Mouse (Mus musculus): ENCODE measurements around the gene Elmo1. TPM values are rescaled to one million over a fixed set of nuclear protein-coding genes. Genes with fewer than 3 reads are reported as not detected.

Elmo1 gene
- polyA plus RNA-seq, 1 experiment from 2014 or later = 10.6 TPM

DNA sequence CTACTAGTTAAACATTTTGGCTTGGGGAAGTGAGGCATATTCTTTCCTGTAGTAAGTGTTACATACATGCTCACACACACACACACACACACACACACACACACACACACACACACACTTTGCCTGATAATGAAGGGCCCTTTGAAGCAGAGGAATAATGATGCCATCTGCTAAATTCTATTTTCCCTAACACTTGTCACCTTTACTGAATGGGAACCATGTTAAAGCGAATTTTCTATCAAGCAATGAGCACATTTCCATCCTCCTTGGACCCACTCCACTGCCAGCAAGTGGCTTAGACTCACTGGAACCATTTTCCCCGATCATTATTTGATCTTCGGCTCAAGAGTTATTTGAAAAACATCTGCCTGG, 8.2 kb downstream of the Elmo1 start:
- H3K4me3 ChIP-seq (ENCODE audit: low read depth, low read length) = no peak overlapping the region
- H3K4me1 ChIP-seq (replicated peaks; ENCODE audit: control insufficient read depth, insufficient read depth, low read length) = peaks cover 12% of the 10 kb centered on the region
- no peak overlapping the region for H3K9ac ChIP-seq (ENCODE audit: low read depth, low read length)
- no peak overlapping the region for H3K4me2 ChIP-seq
- 80% methylated on average over 3 of the region's 3 CpGs for WGBS
- ATAC-seq (replicated peaks; ENCODE audit: low FRiP score) = no peak
- DNase-seq (ENCODE audit: low spot score) = no peak
- no peaks in the 10 kb centered on the region for H3K36me3 ChIP-seq (ENCODE audit: control insufficient read depth, insufficient read depth, low read length)
- H3K9me3 ChIP-seq (ENCODE audit: control insufficient read depth, low read length) = no peaks in the 10 kb centered on the region
- no peaks in the 10 kb centered on the region for H3K27me3 ChIP-seq (replicated peaks; ENCODE audit: control insufficient read depth, insufficient read depth, low read length)
- H3K27ac ChIP-seq (ENCODE audit: low read depth, low read length) = no peak overlapping the region

GRCm38 (mm10) chr13:20099546-20099945, 9.2 kb downstream of the Elmo1 start:
- 14% methylated on average over 4 of the region's 4 CpGs for WGBS
- peaks cover 11% of the 10 kb centered on the region for H3K4me1 ChIP-seq (replicated peaks; ENCODE audit: control insufficient read depth, insufficient read depth, low read length)
- no peaks in the 10 kb centered on the region for H3K36me3 ChIP-seq (ENCODE audit: control insufficient read depth, insufficient read depth, low read length)
- ATAC-seq (replicated peaks; ENCODE audit: low FRiP score) = no peak
- H3K9me3 ChIP-seq (ENCODE audit: control insufficient read depth, low read length) = no peaks in the 10 kb centered on the region
- no peaks in the 10 kb centered on the region for H3K27me3 ChIP-seq (replicated peaks; ENCODE audit: control insufficient read depth, insufficient read depth, low read length)
- no peak overlapping the region for H3K4me3 ChIP-seq (ENCODE audit: low read depth, low read length)
- H3K4me2 ChIP-seq = no peak overlapping the region
- no peak overlapping the region for H3K27ac ChIP-seq (ENCODE audit: low read depth, low read length)
- H3K9ac ChIP-seq (ENCODE audit: low read depth, low read length) = no peak overlapping the region
- DNase-seq (ENCODE audit: low spot score) = no peak

DNA sequence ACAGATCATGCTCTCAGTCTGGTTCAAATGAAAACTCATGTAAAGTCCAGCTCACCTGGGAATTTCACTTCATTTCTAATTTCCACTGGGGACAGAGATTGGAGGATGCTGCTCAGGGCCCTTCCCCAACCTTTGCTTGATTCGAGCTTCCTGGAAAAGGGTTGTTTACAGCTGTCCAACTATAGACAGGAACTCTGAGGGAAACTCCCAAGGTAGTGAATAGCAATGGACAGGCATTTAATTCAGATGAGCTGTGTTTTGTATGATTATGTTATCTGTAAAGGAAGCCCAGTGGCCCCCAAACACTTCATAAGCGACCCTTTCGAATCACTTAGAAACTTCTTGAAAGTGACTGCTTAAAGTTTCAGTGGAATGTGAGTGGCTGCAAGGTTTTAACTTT, 10.0 kb downstream of the Elmo1 start:
- no peak overlapping the region for H3K4me2 ChIP-seq
- WGBS = 43% methylated on average over 3 of the region's 3 CpGs
- ATAC-seq (replicated peaks; ENCODE audit: low FRiP score) (no peak), DNase-seq (ENCODE audit: low spot score) (no peak)
- H3K27ac ChIP-seq (ENCODE audit: low read depth, low read length) = no peak overlapping the region
- peaks cover 15% of the 10 kb centered on the region for H3K4me1 ChIP-seq (replicated peaks; ENCODE audit: control insufficient read depth, insufficient read depth, low read length)
- H3K36me3 ChIP-seq (ENCODE audit: control insufficient read depth, insufficient read depth, low read length) = no peaks in the 10 kb centered on the region
- no peak overlapping the region for H3K9ac ChIP-seq (ENCODE audit: low read depth, low read length)
- H3K9me3 ChIP-seq (ENCODE audit: control insufficient read depth, low read length) = no peaks in the 10 kb centered on the region
- no peaks in the 10 kb centered on the region for H3K27me3 ChIP-seq (replicated peaks; ENCODE audit: control insufficient read depth, insufficient read depth, low read length)
- no peak overlapping the region for H3K4me3 ChIP-seq (ENCODE audit: low read depth, low read length)

GRCm38 (mm10) chr13:20101691-20102090, 11.3 kb downstream of the Elmo1 start:
- DNase-seq (ENCODE audit: low spot score) = no peak
- no peak for ATAC-seq (replicated peaks; ENCODE audit: low FRiP score)
- H3K4me3 ChIP-seq (ENCODE audit: low read depth, low read length) = no peak overlapping the region

GRCm38 (mm10) chr13:20104791-20105190, 14.4 kb downstream of the Elmo1 start:
- no peak for DNase-seq (ENCODE audit: low spot score)
- Histone ChIP-seq H3K27ac (ENCODE audit: low read depth, low read length) (no peak overlapping the region), H3K9me3 (ENCODE audit: control insufficient read depth, low read length) (no peaks in the 10 kb centered on the region), H3K36me3 (ENCODE audit: control insufficient read depth, insufficient read depth, low read length) (no peaks in the 10 kb centered on the region), H3K9ac (ENCODE audit: low read depth, low read length) (no peak overlapping the region), H3K27me3 (replicated peaks; ENCODE audit: control insufficient read depth, insufficient read depth, low read length) (no peaks in the 10 kb centered on the region), H3K4me3 (ENCODE audit: low read depth, low read length) (no peak overlapping the region), H3K4me2 (no peak overlapping the region), H3K4me1 (replicated peaks; ENCODE audit: control insufficient read depth, insufficient read depth, low read length) (peaks cover 7% of the 10 kb centered on the region)
- 58% methylated on average over 2 of the region's 2 CpGs for WGBS
- ATAC-seq (replicated peaks; ENCODE audit: low FRiP score) = no peak

More at GRCm38 (mm10) chr13:20101691-20102090, 11.3 kb downstream of the Elmo1 start:
- no peaks in the 10 kb centered on the region for H3K27me3 ChIP-seq (replicated peaks; ENCODE audit: control insufficient read depth, insufficient read depth, low read length)
- H3K4me1 ChIP-seq (replicated peaks; ENCODE audit: control insufficient read depth, insufficient read depth, low read length) = peaks cover 15% of the 10 kb centered on the region
- H3K9me3 ChIP-seq (ENCODE audit: control insufficient read depth, low read length) = no peaks in the 10 kb centered on the region
- no peaks in the 10 kb centered on the region for H3K36me3 ChIP-seq (ENCODE audit: control insufficient read depth, insufficient read depth, low read length)
- H3K27ac ChIP-seq (ENCODE audit: low read depth, low read length) = no peak overlapping the region
- H3K4me2 ChIP-seq = no peak overlapping the region
- no peak overlapping the region for H3K9ac ChIP-seq (ENCODE audit: low read depth, low read length)
- WGBS = 66% methylated on average over 5 of the region's 5 CpGs

DNA sequence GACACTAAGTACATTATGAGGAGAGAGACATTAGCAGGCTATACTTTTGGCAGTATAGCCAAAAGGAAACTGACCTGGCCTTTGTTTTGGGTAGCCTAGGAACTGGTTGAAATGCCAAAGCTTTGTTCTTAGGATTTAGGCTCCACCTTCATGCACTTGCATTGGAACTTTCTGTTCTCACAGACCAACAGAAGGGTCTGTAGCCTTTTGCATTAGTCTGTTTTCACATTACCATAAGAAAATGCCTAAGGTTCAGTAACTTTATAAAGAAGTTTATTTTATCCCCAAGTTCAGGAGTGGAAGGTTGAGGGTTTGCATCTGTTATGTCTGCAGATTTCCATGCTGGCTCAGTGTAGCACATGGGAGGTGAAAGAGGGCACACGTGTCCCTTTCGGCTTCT, 15.6 kb downstream of the Elmo1 start:
- no peak for ATAC-seq (replicated peaks; ENCODE audit: low FRiP score)
- Histone ChIP-seq H3K27ac (ENCODE audit: low read depth, low read length) (no peak overlapping the region), H3K9ac (ENCODE audit: low read depth, low read length) (no peak overlapping the region), H3K9me3 (ENCODE audit: control insufficient read depth, low read length) (no peaks in the 10 kb centered on the region), H3K4me1 (replicated peaks; ENCODE audit: control insufficient read depth, insufficient read depth, low read length) (peaks cover 4% of the 10 kb centered on the region; the same call in 1 of the 2 replicates), H3K4me3 (ENCODE audit: low read depth, low read length) (no peak overlapping the region), H3K27me3 (replicated peaks; ENCODE audit: control insufficient read depth, insufficient read depth, low read length) (no peaks in the 10 kb centered on the region), H3K4me2 (no peak overlapping the region), H3K36me3 (ENCODE audit: control insufficient read depth, insufficient read depth, low read length) (no peaks in the 10 kb centered on the region)
- no peak for DNase-seq (ENCODE audit: low spot score)
- 85% methylated on average over 2 of the region's 2 CpGs for WGBS

- Histone ChIP-seq H3K9me3 (ENCODE audit: control insufficient read depth, low read length) (no peaks in the 10 kb centered on the region), H3K4me3 (ENCODE audit: low read depth, low read length) (no peak overlapping the region), H3K4me1 (replicated peaks; ENCODE audit: control insufficient read depth, insufficient read depth, low read length) (peaks cover 10% of the 10 kb centered on the region), H3K36me3 (ENCODE audit: control insufficient read depth, insufficient read depth, low read length) (no peaks in the 10 kb centered on the region), H3K9ac (ENCODE audit: low read depth, low read length) (no peak overlapping the region), H3K4me2 (no peak overlapping the region), H3K27ac (ENCODE audit: low read depth, low read length) (no peak overlapping the region), H3K27me3 (replicated peaks; ENCODE audit: control insufficient read depth, insufficient read depth, low read length) (no peaks in the 10 kb centered on the region)
- 72% methylated on average over 5 of the region's 5 CpGs for WGBS
- ATAC-seq (replicated peaks; ENCODE audit: low FRiP score) = no peak
- DNase-seq (ENCODE audit: low spot score) = no peak
Observed at GRCm38 (mm10) chr13:20107953-20108498, 17.6 kb downstream of the Elmo1 start.

DNA sequence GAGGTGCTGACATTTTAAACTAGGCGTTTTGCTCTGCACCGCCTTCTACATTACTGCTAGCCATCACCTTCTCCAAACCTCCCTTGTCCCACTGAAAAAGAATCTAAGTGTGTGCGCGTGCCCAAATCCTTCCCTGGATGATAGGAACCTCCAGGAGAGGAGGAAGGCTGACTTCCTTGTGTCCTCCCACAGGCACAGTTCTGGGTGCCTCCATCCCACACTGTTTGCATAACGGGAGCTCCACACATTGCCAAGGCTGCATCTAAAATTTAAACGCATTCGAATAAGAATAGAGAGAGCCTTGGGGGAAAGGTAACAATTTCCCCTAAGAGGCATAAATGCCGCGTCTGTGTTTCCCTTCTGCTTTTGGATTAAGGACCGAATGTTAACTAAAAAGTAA, 18.6 kb downstream of the Elmo1 start:
- Histone ChIP-seq H3K4me3 (ENCODE audit: low read depth, low read length) (no peak overlapping the region), H3K4me1 (replicated peaks; ENCODE audit: control insufficient read depth, insufficient read depth, low read length) (peaks cover 10% of the 10 kb centered on the region), H3K27ac (ENCODE audit: low read depth, low read length) (no peak overlapping the region), H3K9me3 (ENCODE audit: control insufficient read depth, low read length) (no peaks in the 10 kb centered on the region), H3K9ac (ENCODE audit: low read depth, low read length) (no peak overlapping the region), H3K36me3 (ENCODE audit: control insufficient read depth, insufficient read depth, low read length) (no peaks in the 10 kb centered on the region), H3K27me3 (replicated peaks; ENCODE audit: control insufficient read depth, insufficient read depth, low read length) (no peaks in the 10 kb centered on the region), H3K4me2 (no peak overlapping the region)
- WGBS = 65% methylated on average over 10 of the region's 10 CpGs
- DNase-seq (ENCODE audit: low spot score) (no peak), ATAC-seq (replicated peaks; ENCODE audit: low FRiP score) (no peak)

GRCm38 (mm10) chr13:20109446-20109845, 19.1 kb downstream of the Elmo1 start:
- no peak overlapping the region for H3K9ac ChIP-seq (ENCODE audit: low read depth, low read length)
- H3K27me3 ChIP-seq (replicated peaks; ENCODE audit: control insufficient read depth, insufficient read depth, low read length) = no peaks in the 10 kb centered on the region
- H3K9me3 ChIP-seq (ENCODE audit: control insufficient read depth, low read length) = no peaks in the 10 kb centered on the region
- WGBS = 61% methylated on average over 2 of the region's 2 CpGs
- no peak for DNase-seq (ENCODE audit: low spot score)
- no peak for ATAC-seq (replicated peaks; ENCODE audit: low FRiP score)
- no peak overlapping the region for H3K27ac ChIP-seq (ENCODE audit: low read depth, low read length)
- peaks cover 10% of the 10 kb centered on the region for H3K4me1 ChIP-seq (replicated peaks; ENCODE audit: control insufficient read depth, insufficient read depth, low read length)
- no peaks in the 10 kb centered on the region for H3K36me3 ChIP-seq (ENCODE audit: control insufficient read depth, insufficient read depth, low read length)
- no peak overlapping the region for H3K4me3 ChIP-seq (ENCODE audit: low read depth, low read length)
- no peak overlapping the region for H3K4me2 ChIP-seq
